Mouse (Mus musculus) kidney, postnatal 14 days (tissue): ENCODE measurements at regions not wholly inside any gene's neighbourhood (a gene's known extent, or its start where the extent isn't known, plus 50 kb on each side); places are given as distances from the start of the nearest gene placed in this dataset.
A peak's percentile ranks its signal among the peaks of the same experiment; 100 is the strongest.
"Not testable (repeated sequence)": the region's sequence is repeated elsewhere in the genome, so short reads cannot be mapped to it uniquely, and the experiment has no call there.

ENCODE experiments used
- DNase-seq: peaks from one replicate; pipeline ENCODE4 v3.0.0; 2022; ENCODE audit warnings: mixed read lengths

GRCm38 (mm10) chr4:10670846-10671428 lies 203.4 kb upstream of the 2610301B20Rik start:
- DNase-seq, result no peak

GRCm38 (mm10) chr4:10691086-10691485 lies 183.2 kb upstream of the 2610301B20Rik start:
- no peak for DNase-seq

- DNase-seq, result no peak
These were observed 181.4 kb upstream of the 2610301B20Rik start for GRCm38 (mm10) chr4:10692860-10693259.

- DNase-seq, result no peak
These were observed 180.7 kb upstream of the 2610301B20Rik start for GRCm38 (mm10) chr4:10693446-10694105.

DNA sequence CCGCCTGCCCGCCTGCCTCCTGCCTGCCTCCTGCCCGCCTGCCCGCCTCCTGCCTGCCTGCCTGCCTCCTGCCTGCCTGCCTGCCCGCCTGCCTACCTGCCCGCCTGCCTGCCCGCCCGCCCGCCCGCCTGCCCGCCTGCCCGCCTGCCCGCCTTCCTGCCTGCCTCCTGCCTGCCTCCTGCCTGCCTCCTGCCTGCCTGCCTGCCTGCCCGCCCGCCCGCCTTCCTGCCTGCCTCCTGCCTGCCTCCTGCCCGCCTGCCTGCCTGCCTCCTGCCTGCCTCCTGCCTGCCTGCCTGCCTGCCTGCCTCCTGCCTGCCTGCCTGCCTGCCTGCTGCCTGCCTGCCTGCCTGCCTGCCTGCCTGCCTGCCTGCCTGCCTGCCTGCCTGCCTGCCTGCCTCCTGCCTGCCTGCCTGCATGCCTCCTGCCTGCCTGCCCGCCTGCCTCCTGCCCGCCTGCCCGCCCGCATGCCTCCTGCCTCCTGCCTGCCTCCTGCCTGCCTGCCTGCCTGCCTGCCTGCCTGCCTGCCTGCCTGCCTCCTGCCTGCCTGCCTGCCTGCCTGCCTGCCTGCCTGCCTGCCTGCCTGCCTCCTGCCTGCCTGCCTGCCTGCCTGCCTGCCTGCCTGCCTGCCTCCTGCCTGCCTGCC lies 180.1 kb upstream of the 2610301B20Rik start:
- not testable (repeated sequence) for DNase-seq

- no peak for DNase-seq
These were observed 177.0 kb upstream of the 2610301B20Rik start for GRCm38 (mm10) chr4:10697225-10697836.

DNA sequence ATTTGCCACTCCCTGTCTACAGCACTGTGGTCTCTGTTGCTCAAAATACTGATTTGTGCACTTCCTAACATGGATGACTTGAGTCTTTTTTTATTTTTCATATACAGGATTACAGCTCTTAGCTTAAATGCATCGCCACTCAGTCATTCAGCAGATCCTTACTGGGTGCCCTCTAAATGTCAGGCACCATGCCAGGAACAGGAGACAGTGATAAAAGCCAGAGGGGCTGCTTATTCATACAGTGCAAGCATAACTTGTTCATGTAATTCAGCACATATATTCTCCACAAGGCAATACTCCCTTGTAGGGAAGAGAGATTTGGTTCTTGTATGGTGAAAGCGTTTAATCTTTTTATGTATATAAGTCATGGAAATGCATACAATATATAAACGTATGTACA lies 175.7 kb upstream of the 2610301B20Rik start:
- DNase-seq, result no peak

DNA sequence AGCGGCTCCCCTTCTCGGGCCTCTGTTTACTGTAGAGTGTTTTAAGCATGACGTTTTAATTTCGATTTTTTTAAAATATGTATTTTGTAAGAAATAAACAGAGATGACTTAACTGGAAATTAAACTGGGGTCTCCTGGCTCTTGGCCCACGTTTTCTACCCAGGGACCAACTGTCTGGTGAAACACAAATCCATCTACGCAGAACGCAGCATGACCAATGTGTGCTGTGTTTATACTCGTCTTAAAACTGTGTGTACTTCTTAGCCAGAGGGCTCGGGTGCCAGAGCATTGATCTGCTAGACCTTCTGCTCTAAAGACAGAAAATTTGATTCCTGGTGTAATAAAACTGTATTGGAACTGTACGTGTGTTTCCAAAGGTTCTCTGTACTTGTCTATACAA lies 172.8 kb upstream of the 2610301B20Rik start:
- no peak for DNase-seq

GRCm38 (mm10) chr4:10703212-10703611 lies 171.1 kb upstream of the 2610301B20Rik start:
- no peak for DNase-seq

DNA sequence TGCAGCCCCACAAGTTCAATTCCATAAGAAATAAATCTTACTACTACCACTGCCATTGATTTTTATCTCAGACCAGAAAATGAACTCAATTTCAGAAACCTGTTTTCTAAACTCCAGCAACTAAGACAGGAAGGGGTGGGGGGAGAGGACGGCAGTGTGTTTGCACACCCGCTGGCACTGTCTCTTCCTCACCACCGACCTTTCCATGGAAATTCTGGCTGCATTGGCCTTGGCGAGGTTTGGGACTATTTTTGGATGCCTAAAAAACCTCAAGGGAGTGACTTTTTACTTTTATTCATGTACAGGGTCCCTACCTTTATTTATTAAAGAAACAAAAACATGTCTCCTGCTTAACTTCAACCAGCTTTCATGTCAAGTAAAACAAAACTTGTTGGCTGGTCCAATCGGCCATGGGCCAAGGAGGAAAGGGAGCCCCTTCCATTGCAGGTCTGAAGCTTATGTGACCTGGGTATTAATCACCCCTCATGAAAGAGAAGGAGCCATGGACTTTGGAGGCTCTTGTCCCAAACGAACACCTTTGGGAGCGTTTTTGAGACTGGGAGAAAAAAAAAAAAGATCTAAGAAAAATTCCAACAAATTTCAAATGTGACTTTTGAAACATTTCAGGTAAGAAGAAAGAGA lies 167.2 kb upstream of the 2610301B20Rik start:
- DNase-seq, result no peak

GRCm38 (mm10) chr4:10707658-10708056 lies 166.6 kb upstream of the 2610301B20Rik start:
- no peak for DNase-seq

DNA sequence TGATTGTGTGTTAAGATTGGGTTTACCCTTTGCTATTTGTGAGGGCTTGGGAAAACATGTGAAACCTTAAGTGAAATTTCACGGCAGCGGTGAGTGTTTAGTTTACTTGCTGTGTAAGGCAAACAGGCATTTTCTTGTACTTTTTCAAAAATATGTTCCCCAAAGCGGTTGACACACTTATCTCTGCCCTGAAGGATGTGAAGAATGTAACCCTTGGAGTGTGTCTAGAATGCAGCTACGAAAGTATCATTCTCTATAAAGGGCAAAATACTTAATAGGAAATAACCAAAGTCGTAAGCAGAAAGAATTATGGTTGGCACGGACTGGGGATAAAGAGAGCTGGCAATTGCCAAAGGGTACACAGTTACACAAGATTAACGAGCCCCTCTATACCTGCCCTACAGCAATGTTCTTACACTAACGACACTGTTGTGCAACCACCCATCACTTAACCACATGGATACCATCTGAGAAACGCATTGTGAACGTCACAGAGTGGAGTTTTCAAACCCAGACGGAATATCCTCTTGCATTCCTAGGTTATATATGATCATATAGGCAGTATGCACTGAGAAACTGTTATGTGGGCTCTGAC lies 162.3 kb upstream of the 2610301B20Rik start:
- DNase-seq, result no peak

DNA sequence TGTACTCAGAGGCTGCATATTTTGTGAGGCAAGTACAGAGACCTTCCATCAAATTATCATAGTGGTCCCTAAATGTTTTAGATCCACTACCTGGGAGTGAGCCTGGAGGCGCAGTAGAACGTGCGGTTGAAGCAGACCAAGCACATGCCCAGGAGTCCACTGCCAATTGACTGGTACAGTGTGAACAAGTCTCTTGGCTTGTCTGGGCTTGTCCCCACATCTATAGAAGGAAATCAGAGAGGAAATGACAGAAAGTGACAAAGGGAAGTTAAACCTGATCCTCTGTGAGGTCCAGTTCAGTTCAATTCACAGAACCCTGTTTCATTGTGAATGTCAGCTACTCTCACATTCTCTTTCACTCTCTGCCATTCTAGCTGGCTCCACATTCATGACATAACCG lies 151.0 kb upstream of the 2610301B20Rik start:
- DNase-seq, result no peak

- peak; percentile 20 for DNase-seq
These were observed 146.4 kb upstream of the 2610301B20Rik start for GRCm38 (mm10) chr4:10727894-10728293.

GRCm38 (mm10) chr4:10745207-10745606 lies 129.1 kb upstream of the 2610301B20Rik start:
- DNase-seq, result no peak

GRCm38 (mm10) chr4:10748816-10749215 lies 125.5 kb upstream of the 2610301B20Rik start:
- DNase-seq, result no peak

GRCm38 (mm10) chr4:10750377-10751062 lies 123.8 kb upstream of the 2610301B20Rik start:
- DNase-seq, result not testable (repeated sequence)

DNA sequence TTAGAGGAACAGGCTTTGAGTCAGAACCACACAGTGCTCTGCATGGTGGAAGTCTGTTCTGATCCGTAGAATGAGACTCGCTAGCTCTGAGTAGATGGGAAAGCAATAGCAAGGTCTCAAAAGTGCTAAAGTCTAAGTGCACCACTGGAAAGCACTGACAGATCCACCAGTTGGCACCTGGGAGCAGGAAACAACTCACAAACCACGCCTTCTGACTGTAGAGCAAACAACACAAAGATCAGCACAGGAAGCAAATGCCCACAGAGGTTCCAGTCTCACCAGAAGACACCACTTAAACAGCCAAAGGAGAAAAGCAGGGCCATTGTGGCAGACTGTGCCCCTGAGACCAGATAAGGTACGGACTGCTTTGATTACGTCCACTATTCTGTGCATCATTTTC lies 121.1 kb upstream of the 2610301B20Rik start:
- DNase-seq, result no peak

GRCm38 (mm10) chr4:10759491-10759890 lies 114.8 kb upstream of the 2610301B20Rik start:
- DNase-seq, result no peak

DNA sequence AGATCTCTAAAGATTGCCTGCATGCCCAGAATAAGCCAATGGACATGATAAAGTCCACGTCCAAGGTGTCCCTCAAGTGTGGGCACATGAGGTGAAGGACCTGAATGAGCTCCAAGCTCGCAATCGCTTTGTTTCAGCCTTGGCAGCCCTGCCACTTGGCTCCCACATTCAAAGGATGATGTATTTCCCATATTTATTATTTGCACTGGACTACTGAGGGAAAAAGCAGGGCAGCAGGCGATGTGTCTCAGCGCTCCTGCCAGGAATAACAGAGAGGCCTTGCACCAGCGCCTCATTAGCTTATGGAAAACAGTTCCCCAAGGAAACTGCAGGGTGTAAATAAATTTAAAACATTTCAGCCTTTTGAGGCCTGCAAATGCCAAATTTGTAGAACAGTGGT lies 106.6 kb upstream of the 2610301B20Rik start:
- peak; percentile 6 for DNase-seq

DNA sequence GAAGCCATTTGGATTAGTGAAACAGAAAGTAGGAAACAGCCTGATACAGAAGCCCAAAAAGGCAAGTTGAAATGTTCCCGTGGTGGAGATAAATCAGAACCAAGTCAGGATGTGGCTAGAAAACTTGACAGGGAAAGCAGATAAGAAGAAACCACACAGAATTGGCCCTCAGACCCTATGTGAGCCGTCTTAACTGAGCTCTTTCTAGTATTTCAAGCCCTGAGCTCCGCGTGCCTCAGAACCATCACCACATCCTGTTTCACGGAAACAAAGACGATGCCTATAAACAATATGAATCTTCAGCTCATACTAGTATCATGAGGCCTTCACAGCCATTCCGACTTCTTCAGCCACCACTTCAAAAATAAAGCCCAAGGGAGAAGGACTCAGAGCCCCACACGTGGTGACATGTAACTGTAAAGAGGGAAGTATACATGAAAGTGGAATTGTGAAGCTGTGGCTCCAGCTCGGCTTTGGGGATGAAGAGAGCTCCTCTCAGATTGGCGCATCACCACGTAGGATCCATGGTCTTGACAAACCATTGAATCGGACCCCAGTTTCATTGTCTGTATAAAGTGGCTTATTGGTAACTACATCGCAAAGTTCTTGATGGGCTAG lies 104.2 kb upstream of the 2610301B20Rik start:
- peak; percentile 26 for DNase-seq
